Mouse (Mus musculus) liver, adult 2 months (tissue): ENCODE results near the gene Mtmr2. TPM values are rescaled to one million over a fixed set of nuclear protein-coding genes. Genes with fewer than 3 reads are reported as not detected.

Experiments used
- DNase-seq: peaks from one replicate; pipeline ENCODE4 v3.0.0-alpha.2; 2011; ENCODE audit warnings: low read depth, low spot score; ENCODE audit errors: extremely low read depth
- H3K27ac ChIP-seq: fragments of 200-500 bp; replicated peaks from 2 replicates; pipeline ENCODE4 v1.5.1; 2012; ENCODE audit warnings: low read depth, mild to moderate bottlenecking, control low read depth, inconsistent platforms, low read length; ENCODE audit not compliant: insufficient read depth
- H3K27me3 ChIP-seq: fragments of 200-500 bp; 2 replicates; pipeline ENCODE4 v1.6.1; 2012; ENCODE audit warnings: mild to moderate bottlenecking, moderate library complexity, low read length, inconsistent platforms; ENCODE audit not compliant: control insufficient read depth, insufficient read depth
- H3K36me3 ChIP-seq: fragments of 200-500 bp; 2 replicates; pipeline ENCODE4 v1.6.1; 2012; ENCODE audit warnings: low read length, inconsistent platforms; ENCODE audit not compliant: control insufficient read depth, insufficient read depth
- H3K4me1 ChIP-seq: fragments of 200-500 bp; 2 replicates; pipeline ENCODE4 v1.6.1; 2011; ENCODE audit warnings: low read length; ENCODE audit not compliant: control insufficient read depth, insufficient read depth
- H3K4me3 ChIP-seq: fragments of 200-500 bp; 2 replicates; pipeline ENCODE4 v1.5.1; 2011; ENCODE audit warnings: low read depth, mild to moderate bottlenecking, control low read depth, low read length, moderate library complexity; ENCODE audit not compliant: insufficient read depth
- H3K79me2 ChIP-seq: fragments of 200-500 bp; 2 replicates; pipeline ENCODE4 v1.6.1; 2012; ENCODE audit warnings: inconsistent platforms, mild to moderate bottlenecking, low read length, moderate library complexity; ENCODE audit not compliant: control insufficient read depth, insufficient read depth
- H3K9ac ChIP-seq: fragments of 200-500 bp; 2 replicates; pipeline ENCODE4 v1.6.1; 2012; ENCODE audit warnings: low read depth, mild to moderate bottlenecking, control low read depth, inconsistent platforms, low read length
- CTCF ChIP-seq: fragments of 200-500 bp; IDR thresholded peaks from 2 replicates; pipeline ENCODE4 v1.5.1; 2011; ENCODE audit warnings: low read depth, low read length, control low read depth
- POLR2A ChIP-seq: fragments of 200-500 bp; IDR thresholded peaks from 2 replicates; pipeline ENCODE4 v1.6.1; 2011; ENCODE audit warnings: low read length, control low read depth; ENCODE audit not compliant: insufficient read depth; ENCODE audit errors: extremely low read depth
- WGBS: fragments of 180-500 bp; shearing (Covaris S2); methylation state at CpG from one replicate; pipeline ENCODE4 v1.1.7; 2018; 5-methylcytosine and 5-hydroxymethylcytosine counted together
- polyA plus RNA-seq: library from polyadenylated mRNA; depleted of rRNA; stranded (reverse); fragments of >200 nt; gene quantifications from 2 replicates; pipeline ENCODE4 v1.2.3, GENCODE M21; 2012
- total RNA-seq: library from RNA; depleted of rRNA; stranded (reverse); fragments of >200 nt; gene quantifications from 2 replicates; pipeline ENCODE4 v1.2.3, GENCODE M21; 2014

The Mtmr2 gene
- total and polyA plus RNA-seq, 2 experiments, result 27.9 to 33.0 TPM

- TF ChIP-seq CTCF, result no peak
- no peak for TF ChIP-seq POLR2A
- Histone ChIP-seq H3K4me3 (no peak overlapping the region), H3K79me2 (peaks cover 7% of the 10 kb centered on the region), H3K9ac (no peak overlapping the region), H3K4me1 (no peaks in the 10 kb centered on the region), H3K27me3 (no peaks in the 10 kb centered on the region), H3K27ac (no peak overlapping the region), H3K36me3 (peaks cover 53% of the 10 kb centered on the region)
- WGBS, result 94% methylated on average over 9 of the region's 9 CpGs
- no peak for DNase-seq
Observed at GRCm38 (mm10) chr9:13818369-13818768, 70.2 kb downstream of the Mtmr2 start.

DNA sequence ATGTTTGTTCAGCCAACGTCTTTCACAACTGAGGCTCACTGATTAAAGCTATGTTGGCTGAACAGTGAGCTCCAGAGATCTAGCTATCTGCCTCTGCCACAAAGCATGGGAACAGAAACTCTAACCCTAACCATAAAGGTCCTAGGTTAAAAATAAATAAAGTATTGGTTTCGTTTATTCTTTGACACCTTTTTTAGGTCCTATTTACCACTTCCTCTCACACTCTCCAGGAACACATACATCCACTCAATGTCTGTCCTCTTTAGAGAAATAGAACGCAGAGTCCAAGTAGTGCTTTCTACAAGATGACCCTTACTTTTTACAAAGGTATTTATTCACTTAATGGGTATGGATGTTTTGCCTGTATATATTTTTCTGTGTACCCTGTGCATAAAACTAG is 72.6 kb downstream of the Mtmr2 start:
- H3K4me1 ChIP-seq, result no peaks in the 10 kb centered on the region; the same call in 1 of the 2 replicates
- TF ChIP-seq POLR2A (no peak), CTCF (no peak)
- H3K27me3 ChIP-seq, result no peaks in the 10 kb centered on the region
- no peak for DNase-seq
- H3K27ac ChIP-seq, result no peak overlapping the region
- peaks cover 38% of the 10 kb centered on the region for H3K36me3 ChIP-seq
- no peak overlapping the region for H3K4me3 ChIP-seq
- H3K79me2 ChIP-seq, result peaks cover 7% of the 10 kb centered on the region
- no peak overlapping the region for H3K9ac ChIP-seq
- WGBS, result 93% methylated on average over 3 of the region's 3 CpGs

GRCm38 (mm10) chr9:13825896-13826295 is 77.7 kb downstream of the Mtmr2 start:
- Histone ChIP-seq H3K4me3 (peak overlapping the region; percentile 71; the same call in 1 of the 2 replicates), H3K27me3 (no peaks in the 10 kb centered on the region), H3K36me3 (peaks cover 6% of the 10 kb centered on the region), H3K9ac (no peak overlapping the region), H3K79me2 (peaks cover 7% of the 10 kb centered on the region), H3K4me1 (peaks cover 1% of the 10 kb centered on the region; the same call in 1 of the 2 replicates), H3K27ac (peak overlapping the region; percentile 82; the same call in 1 of the 2 replicates)
- DNase-seq, result no peak
- no peak for TF ChIP-seq CTCF
- no peak for TF ChIP-seq POLR2A
- 3% methylated on average over 8 of the region's 8 CpGs for WGBS

DNA sequence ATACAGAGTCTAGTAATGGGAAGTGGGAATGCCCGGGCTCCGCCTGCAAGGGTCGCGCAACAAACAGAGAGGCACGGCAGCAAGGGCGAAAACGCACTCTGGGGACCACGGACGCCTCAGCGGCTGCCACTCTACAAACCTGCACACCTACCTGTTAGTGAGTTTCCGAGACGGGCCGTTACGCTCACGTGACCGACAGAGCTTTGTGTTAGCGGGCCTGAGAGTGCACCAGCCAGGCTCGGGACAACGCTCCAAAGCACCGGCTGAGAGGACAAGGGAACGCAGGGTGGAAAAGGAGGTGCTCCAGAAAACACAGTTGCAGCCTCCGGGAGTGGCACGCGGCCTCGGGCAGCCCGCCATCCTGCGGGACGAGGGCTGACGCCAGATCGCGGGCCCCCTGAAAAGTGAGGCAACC is 78.2 kb downstream of the Mtmr2 start:
- Histone ChIP-seq H3K27ac (peak overlapping the region; percentile 82), H3K36me3 (peaks cover 7% of the 10 kb centered on the region), H3K4me3 (peak overlapping the region; percentile 71), H3K4me1 (peaks cover 1% of the 10 kb centered on the region; the same call in 1 of the 2 replicates), H3K27me3 (no peaks in the 10 kb centered on the region), H3K79me2 (peaks cover 7% of the 10 kb centered on the region), H3K9ac (peak overlapping the region; percentile 77)
- peak; percentile 71 for DNase-seq
- TF ChIP-seq POLR2A (no peak), CTCF (no peak)
- under 1% methylated on average over 31 of the region's 31 CpGs for WGBS

- peak; percentile 97 for DNase-seq
- peak within 1 kb of the TSS; percentile 93 for H3K4me3 ChIP-seq
- peaks cover 7% of the 10 kb centered on the region for H3K79me2 ChIP-seq
- no peaks in the 10 kb centered on the region for H3K27me3 ChIP-seq
- TF ChIP-seq CTCF (no peak), POLR2A (peak; percentile 52)
- H3K4me1 ChIP-seq, result peaks cover 1% of the 10 kb centered on the region; the same call in 1 of the 2 replicates
- peak within 1 kb of the TSS; percentile 82 for H3K27ac ChIP-seq
- H3K36me3 ChIP-seq, result peaks cover 12% of the 10 kb centered on the region
- peak within 1 kb of the TSS; percentile 93 for H3K9ac ChIP-seq
- under 1% methylated on average over 44 of the region's 44 CpGs for WGBS
Observed at GRCm38 (mm10) chr9:13826832-13827405, 78.7 kb downstream of the Mtmr2 start, which contains the start of gene Cep57. Gene Cep57 (minus strand): TSS chr9:13827107.

DNA sequence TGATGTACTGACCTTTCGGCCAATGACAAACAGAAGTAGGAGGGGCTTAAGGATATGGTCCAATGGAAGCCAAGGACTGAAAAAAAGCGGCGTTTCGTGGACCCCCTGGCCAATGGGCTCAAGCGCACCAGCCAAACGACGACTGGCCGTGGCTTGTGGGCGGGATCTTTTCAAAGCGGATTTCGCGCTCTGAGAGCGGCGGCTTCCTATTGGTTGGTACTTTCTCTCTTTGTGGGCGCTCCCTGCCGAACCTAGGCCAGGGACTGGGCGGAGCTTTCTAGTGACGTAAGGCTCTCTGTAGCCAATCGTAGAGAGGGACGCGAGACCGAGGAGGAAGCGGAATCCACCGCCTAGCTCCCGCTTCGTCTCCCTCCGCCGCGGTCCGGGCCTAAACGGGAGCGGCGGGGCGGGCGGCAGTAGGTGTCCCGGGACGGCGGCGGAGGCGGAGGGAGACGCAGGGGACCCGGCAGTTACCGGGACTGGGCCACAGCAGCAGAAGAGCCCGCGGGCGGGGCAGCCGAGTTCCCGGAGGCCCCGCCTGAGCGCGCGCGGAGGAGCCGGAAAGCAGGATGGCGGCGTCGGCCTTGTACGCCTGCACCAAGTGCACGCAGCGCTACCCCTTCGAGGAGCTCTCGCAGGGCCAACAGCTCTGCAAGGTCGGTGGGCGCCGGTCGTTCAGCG is 79.3 kb downstream of the Mtmr2 start, which contains the start of gene Fam76b:
TSS of gene Fam76b (plus strand) at position 311 of the 681 bp plus-strand sequence.
- DNase-seq, result peak; percentile 97
- Histone ChIP-seq H3K4me3 (peak within 1 kb of the TSS; percentile 93), H3K4me1 (peaks cover 1% of the 10 kb centered on the region; the same call in 1 of the 2 replicates), H3K27me3 (no peaks in the 10 kb centered on the region), H3K27ac (peak within 1 kb of the TSS; percentile 82), H3K36me3 (peaks cover 16% of the 10 kb centered on the region), H3K79me2 (peaks cover 3% of the 10 kb centered on the region), H3K9ac (peak within 1 kb of the TSS; percentile 93)
- under 1% methylated on average over 67 of the region's 67 CpGs for WGBS
- peak; percentile 78; the same call in 1 of the 2 replicates for TF ChIP-seq POLR2A
- TF ChIP-seq CTCF, result no peak
